Mouse (Mus musculus) liver, postnatal 0 days (tissue): ENCODE measurements around the gene Rab6b.

ENCODE experiments used
- CTCF ChIP-seq: sonication (generic); IDR thresholded peaks from 2 replicates; pipeline ENCODE4 v1.5.1; 2016; ENCODE audit warnings: antibody characterized with exemption, low read depth
- EP300 ChIP-seq: IDR thresholded peaks from 2 replicates; pipeline ENCODE4 v1.6.1; 2016; ENCODE audit warnings: antibody characterized with exemption, low read depth, mild to moderate bottlenecking

DNA sequence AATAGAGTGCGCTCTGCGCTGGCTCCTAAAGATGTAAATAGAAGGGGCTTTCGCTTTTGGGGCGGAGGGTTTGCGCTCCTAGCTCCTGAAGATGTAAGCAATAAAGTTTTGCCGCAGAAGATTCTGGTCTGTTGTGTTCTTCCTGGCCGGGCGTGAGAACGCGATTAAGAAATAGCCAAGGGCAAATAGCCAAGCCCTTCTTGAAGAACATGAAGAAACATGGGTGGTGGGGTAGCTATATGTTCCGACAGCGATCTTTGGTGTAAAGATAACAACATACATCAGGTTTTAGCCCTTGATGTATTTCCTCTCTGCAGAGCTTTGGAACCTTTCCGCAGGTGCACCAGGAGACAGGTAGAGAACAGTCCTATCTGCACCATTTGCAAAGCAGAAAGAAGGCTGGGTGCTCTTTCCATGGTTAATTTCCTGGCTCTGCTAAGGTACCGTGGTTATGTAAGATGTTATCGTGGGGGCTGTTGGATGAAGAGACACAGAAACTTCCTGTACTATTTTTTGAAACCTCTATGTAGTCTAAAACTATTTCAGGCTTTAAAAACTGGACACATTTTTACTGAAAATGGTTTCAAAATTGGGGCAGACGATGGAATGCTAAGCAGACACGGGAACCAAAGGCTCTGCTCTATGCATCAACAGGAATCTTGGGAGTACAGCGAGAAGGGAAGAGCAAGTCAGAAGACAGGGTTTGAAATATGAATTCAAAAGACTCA lies 2.5 kb upstream of the Rab6b start:
- no peak for TF ChIP-seq EP300
- TF ChIP-seq CTCF, result no peak
